Mouse (Mus musculus): ENCODE measurements at regions not wholly inside any gene's neighbourhood (a gene's known extent, or its start where the extent isn't known, plus 50 kb on each side); places are given as distances from the start of the nearest gene placed in this dataset.

GRCm38 (mm10) chr4:97439288-97440029 is 256.5 kb upstream of the Gm10192 start:
- 74% methylated on average over 5 of the region's 5 CpGs for WGBS

GRCm38 (mm10) chr4:97432681-97433080 is 249.7 kb upstream of the Gm10192 start:
- H3K4me2 ChIP-seq, result no peak overlapping the region
- H3K9me3 ChIP-seq (replicated peaks), result no peaks in the 10 kb centered on the region
- WGBS, result 61% methylated on average over 1 of the region's 1 CpGs
- H3K36me3 ChIP-seq, result no peaks in the 10 kb centered on the region
- no peak for ATAC-seq (replicated peaks; ENCODE audit: low FRiP score)
- H3K27ac ChIP-seq, result no peak overlapping the region
- H3K4me3 ChIP-seq (replicated peaks), result no peak overlapping the region
- no peak overlapping the region for H3K9ac ChIP-seq
- no peaks in the 10 kb centered on the region for H3K27me3 ChIP-seq
- H3K4me1 ChIP-seq, result no peaks in the 10 kb centered on the region

More at GRCm38 (mm10) chr4:97439288-97440029, 256.5 kb upstream of the Gm10192 start:
- Histone ChIP-seq H3K4me2 (no peak overlapping the region), H3K9me3 (replicated peaks) (no peaks in the 10 kb centered on the region), H3K27me3 (no peaks in the 10 kb centered on the region), H3K36me3 (no peaks in the 10 kb centered on the region), H3K27ac (no peak overlapping the region), H3K9ac (no peak overlapping the region), H3K4me3 (replicated peaks) (no peak overlapping the region), H3K4me1 (no peaks in the 10 kb centered on the region)
- ATAC-seq (replicated peaks; ENCODE audit: low FRiP score), result no peak

- no peaks in the 10 kb centered on the region for H3K9me3 ChIP-seq (replicated peaks)
- 76% methylated on average over 1 of the region's 1 CpGs for WGBS
- H3K4me3 ChIP-seq (replicated peaks), result no peak overlapping the region
- H3K4me2 ChIP-seq, result no peak overlapping the region
- no peaks in the 10 kb centered on the region for H3K4me1 ChIP-seq
- no peaks in the 10 kb centered on the region for H3K27me3 ChIP-seq
- no peak for ATAC-seq (replicated peaks; ENCODE audit: low FRiP score)
- H3K27ac ChIP-seq, result no peak overlapping the region
- no peaks in the 10 kb centered on the region for H3K36me3 ChIP-seq
- H3K9ac ChIP-seq, result no peak overlapping the region
These were observed 249.1 kb upstream of the Gm10192 start for GRCm38 (mm10) chr4:97432094-97432493.

GRCm38 (mm10) chr4:97431239-97431638 is 248.3 kb upstream of the Gm10192 start:
- H3K27ac ChIP-seq, result no peak overlapping the region
- no peaks in the 10 kb centered on the region for H3K9me3 ChIP-seq (replicated peaks)
- H3K27me3 ChIP-seq, result no peaks in the 10 kb centered on the region
- no peak for ATAC-seq (replicated peaks; ENCODE audit: low FRiP score)
- 85% methylated on average over 2 of the region's 2 CpGs for WGBS
- no peak overlapping the region for H3K9ac ChIP-seq
- H3K36me3 ChIP-seq, result no peaks in the 10 kb centered on the region
- H3K4me3 ChIP-seq (replicated peaks), result no peak overlapping the region
- H3K4me2 ChIP-seq, result no peak overlapping the region
- no peaks in the 10 kb centered on the region for H3K4me1 ChIP-seq

- H3K9me3 ChIP-seq (replicated peaks), result no peaks in the 10 kb centered on the region
- 82% methylated on average over 1 of the region's 1 CpGs for WGBS
- no peak overlapping the region for H3K27ac ChIP-seq
- H3K27me3 ChIP-seq, result no peaks in the 10 kb centered on the region
- ATAC-seq (replicated peaks; ENCODE audit: low FRiP score), result no peak
- no peak overlapping the region for H3K9ac ChIP-seq
- H3K4me3 ChIP-seq (replicated peaks), result no peak overlapping the region
- no peak overlapping the region for H3K4me2 ChIP-seq
- H3K4me1 ChIP-seq, result no peaks in the 10 kb centered on the region
- H3K36me3 ChIP-seq, result no peaks in the 10 kb centered on the region
These were observed 236.9 kb upstream of the Gm10192 start for GRCm38 (mm10) chr4:97419845-97420244.

- Histone ChIP-seq H3K4me3 (replicated peaks) (no peak overlapping the region), H3K9me3 (replicated peaks) (no peaks in the 10 kb centered on the region), H3K9ac (no peak overlapping the region), H3K4me1 (no peaks in the 10 kb centered on the region), H3K27me3 (no peaks in the 10 kb centered on the region), H3K4me2 (no peak overlapping the region), H3K27ac (no peak overlapping the region), H3K36me3 (no peaks in the 10 kb centered on the region)
- WGBS, result 39% methylated on average over 5 of the region's 5 CpGs
- 0 out of 2 replicates have a peak, but pooled peaks have one; percentile 43 for ATAC-seq (replicated peaks; ENCODE audit: low FRiP score)
These were observed 235.7 kb upstream of the Gm10192 start for GRCm38 (mm10) chr4:97418616-97419015.

- Histone ChIP-seq H3K9ac (no peak overlapping the region), H3K4me3 (replicated peaks) (no peak overlapping the region), H3K9me3 (replicated peaks) (no peaks in the 10 kb centered on the region), H3K4me2 (no peak overlapping the region), H3K27me3 (no peaks in the 10 kb centered on the region), H3K27ac (no peak overlapping the region), H3K4me1 (no peaks in the 10 kb centered on the region), H3K36me3 (no peaks in the 10 kb centered on the region)
- no peak for ATAC-seq (replicated peaks; ENCODE audit: low FRiP score)
These were observed 235.0 kb upstream of the Gm10192 start for GRCm38 (mm10) chr4:97417943-97418342.

- Histone ChIP-seq H3K4me2 (no peak overlapping the region), H3K36me3 (no peaks in the 10 kb centered on the region), H3K27ac (no peak overlapping the region), H3K27me3 (no peaks in the 10 kb centered on the region), H3K9me3 (replicated peaks) (no peaks in the 10 kb centered on the region), H3K9ac (no peak overlapping the region), H3K4me1 (no peaks in the 10 kb centered on the region), H3K4me3 (replicated peaks) (no peak overlapping the region)
- WGBS, result 81% methylated on average over 7 of the region's 7 CpGs
- no peak for ATAC-seq (replicated peaks; ENCODE audit: low FRiP score)
These were observed 225.8 kb upstream of the Gm10192 start for GRCm38 (mm10) chr4:97408633-97409296.

- Histone ChIP-seq H3K4me2 (no peak overlapping the region), H3K36me3 (no peaks in the 10 kb centered on the region), H3K4me1 (no peaks in the 10 kb centered on the region), H3K27ac (no peak overlapping the region), H3K9ac (no peak overlapping the region), H3K4me3 (replicated peaks) (no peak overlapping the region), H3K9me3 (replicated peaks) (no peaks in the 10 kb centered on the region), H3K27me3 (no peaks in the 10 kb centered on the region)
- no peak for ATAC-seq (replicated peaks; ENCODE audit: low FRiP score)
- WGBS, result 75% methylated on average over 3 of the region's 3 CpGs
These were observed 211.8 kb upstream of the Gm10192 start for GRCm38 (mm10) chr4:97394697-97395280.

GRCm38 (mm10) chr4:97381084-97381483 is 198.1 kb upstream of the Gm10192 start:
- peak; percentile 79; the same call in 1 of the 2 replicates for ATAC-seq (replicated peaks; ENCODE audit: low FRiP score)
- no peak overlapping the region for H3K27ac ChIP-seq

GRCm38 (mm10) chr4:97377593-97378542 is 194.9 kb upstream of the Gm10192 start:
- WGBS, result 43% methylated on average over 8 of the region's 8 CpGs
- Histone ChIP-seq H3K9ac (no peak overlapping the region), H3K27me3 (no peaks in the 10 kb centered on the region), H3K36me3 (no peaks in the 10 kb centered on the region), H3K4me2 (no peak overlapping the region), H3K9me3 (replicated peaks) (no peaks in the 10 kb centered on the region), H3K27ac (no peak overlapping the region), H3K4me1 (no peaks in the 10 kb centered on the region), H3K4me3 (replicated peaks) (no peak overlapping the region)
- ATAC-seq (replicated peaks; ENCODE audit: low FRiP score), result no peak

More at GRCm38 (mm10) chr4:97381084-97381483, 198.1 kb upstream of the Gm10192 start:
- H3K4me3 ChIP-seq (replicated peaks), result no peak overlapping the region
- no peaks in the 10 kb centered on the region for H3K4me1 ChIP-seq
- no peak overlapping the region for H3K9ac ChIP-seq
- H3K36me3 ChIP-seq, result no peaks in the 10 kb centered on the region
- 49% methylated on average over 3 of the region's 3 CpGs for WGBS
- no peaks in the 10 kb centered on the region for H3K9me3 ChIP-seq (replicated peaks)
- H3K27me3 ChIP-seq, result no peaks in the 10 kb centered on the region
- no peak overlapping the region for H3K4me2 ChIP-seq
